ENCODE assay signal across 28 mouse cellular contexts in the genomic region with DNA sequence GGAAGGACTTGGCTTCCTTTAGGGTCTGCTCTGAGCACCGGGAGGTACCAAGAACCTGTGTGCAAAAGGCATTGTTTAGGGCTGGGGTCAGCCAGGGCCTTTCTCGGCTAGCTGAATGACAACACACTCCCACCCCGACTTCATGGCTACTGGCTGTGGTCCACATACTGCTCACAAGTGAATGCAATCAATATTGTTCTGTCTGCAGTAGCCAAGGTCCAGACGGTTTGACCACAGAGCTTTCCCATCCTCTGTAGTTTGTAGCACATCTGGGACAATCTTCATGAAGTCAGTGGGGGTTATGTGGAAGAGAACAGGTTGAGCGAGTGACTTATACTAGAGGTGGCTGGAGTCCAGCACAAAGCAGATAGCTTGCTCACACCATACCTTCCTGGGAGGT. TPM values are rescaled to one million over a fixed set of nuclear protein-coding genes. Genes with fewer than 3 reads are reported as not detected.
DNase-seq lines count a peak whose midpoint lies in the region; ATAC-seq lines count a peak whose summit lies in the region.
"Had no signal": no experiment of that assay in that cellular context is flagged by ENCODE, and none has a peak within 500 bp of the region (broad histone marks: within the 10 kb centered on the region; RNA-seq: fewer than 3 reads in every experiment).

No protein-coding gene starts in this region.

- no peak for ATAC-seq in liver, embryonic 13.5 days (ENCODE audit: low read depth)
- no peak for ATAC-seq in liver, embryonic 11.5 days (replicated peaks; ENCODE audit: low FRiP score)
- ATAC-seq in neural tube, embryonic 15.5 days (ENCODE audit: low FRiP score), result no peak
- peak; percentile 14; the same call in 1 of the 2 replicates for ATAC-seq in liver, embryonic 16.5 days (ENCODE audit: low read depth)
- ATAC-seq: CD4-positive, CD25-positive, alpha-beta regulatory T cell, adult 4 months; forebrain, embryonic 15.5 days had no signal

- H3K4me3 ChIP-seq in liver, embryonic 13.5 days (replicated peaks), result no peak overlapping the region
- no peak overlapping the region for H3K4me3 ChIP-seq in liver, embryonic 11.5 days (ENCODE audit: low read depth, low read length)
- no peak overlapping the region for H3K4me3 ChIP-seq in neural tube, embryonic 15.5 days (replicated peaks)
- peak overlapping the region; percentile 37 for H3K4me3 ChIP-seq in liver, embryonic 16.5 days (ENCODE audit: low read depth, low read length)
- H3K4me3 ChIP-seq: embryonic facial prominence, embryonic 12.5 days; embryonic facial prominence, embryonic 15.5 days; forebrain, embryonic 12.5 days; forebrain, embryonic 15.5 days; heart, adult 2 months; hindbrain, embryonic 12.5 days; hindbrain, embryonic 15.5 days had no signal

- WGBS in liver, embryonic 13.5 days (ENCODE audit: insufficient replicate concordance), result 52% methylated on average over 5 of the region's 5 CpGs
- 66% methylated on average over 5 of the region's 5 CpGs for WGBS in liver, embryonic 11.5 days
- whole genome bisulfite sequencing in neural tube, embryonic 15.5 days, result 71% methylated on average over 5 of the region's 5 CpGs
- 41% methylated on average over 5 of the region's 5 CpGs for WGBS in liver, embryonic 16.5 days (ENCODE audit: insufficient replicate concordance)

- intact Hi-C loops in left cerebral cortex, postnatal 25 days (cut with DNase I), result loop anchor here (5.0 kb wide), 2 partner anchors 165 to 290 kb away; no protein-coding TSS in a partner anchor

- peak overlapping the region; percentile 43 for H3K4me2 ChIP-seq in liver, embryonic 13.5 days
- H3K4me2 ChIP-seq in liver, embryonic 11.5 days, result no peak overlapping the region
- no peak overlapping the region for H3K4me2 ChIP-seq in neural tube, embryonic 15.5 days
- H3K4me2 ChIP-seq in liver, embryonic 16.5 days (ENCODE audit: low read depth, low read length), result peak overlapping the region; percentile 42
- H3K4me2 ChIP-seq: embryonic facial prominence, embryonic 12.5 days; embryonic facial prominence, embryonic 15.5 days; forebrain, embryonic 12.5 days; forebrain, embryonic 15.5 days; heart, embryonic 11.5 days; hindbrain, embryonic 12.5 days; hindbrain, embryonic 15.5 days had no signal

- 0 out of 2 replicates have a peak, but pooled peaks cover 8% of the 10 kb centered on the region for H3K4me1 ChIP-seq in liver, embryonic 13.5 days (replicated peaks)
- H3K4me1 ChIP-seq in liver, embryonic 11.5 days (replicated peaks; ENCODE audit: control insufficient read depth, insufficient read depth, low read length), result 0 out of 2 replicates have a peak, but pooled peaks cover 2% of the 10 kb centered on the region
- no peaks in the 10 kb centered on the region for H3K4me1 ChIP-seq in neural tube, embryonic 15.5 days
- H3K4me1 ChIP-seq in liver, embryonic 16.5 days (ENCODE audit: control insufficient read depth, low read depth, low read length), result no peaks in the 10 kb centered on the region; the same call in none of the 2 replicates
- H3K4me1 ChIP-seq: embryonic facial prominence, embryonic 12.5 days; embryonic facial prominence, embryonic 15.5 days; forebrain, embryonic 12.5 days; forebrain, embryonic 15.5 days; hindbrain, embryonic 15.5 days had no signal

- no peaks in the 10 kb centered on the region for H3K9me3 ChIP-seq in liver, embryonic 13.5 days (replicated peaks)
- H3K9me3 ChIP-seq in liver, embryonic 11.5 days (ENCODE audit: control insufficient read depth, low read length), result no peaks in the 10 kb centered on the region
- no peaks in the 10 kb centered on the region for H3K9me3 ChIP-seq in neural tube, embryonic 15.5 days (replicated peaks)
- no peaks in the 10 kb centered on the region for H3K9me3 ChIP-seq in liver, embryonic 16.5 days (replicated peaks; ENCODE audit: control insufficient read depth, low read length)
- H3K9me3 ChIP-seq: embryonic facial prominence, embryonic 12.5 days; embryonic facial prominence, embryonic 15.5 days; forebrain, embryonic 12.5 days; forebrain, embryonic 15.5 days; hindbrain, embryonic 12.5 days; hindbrain, embryonic 15.5 days had no signal

- no peak for DNase-seq in liver, embryonic 13.5 days
- DNase-seq in liver, embryonic 11.5 days (ENCODE audit: low spot score), result no peak
- DNase-seq in neural tube, embryonic 10.5 days (ENCODE audit: extremely low spot score, low spot score), result peak; percentile 10
- DNase-seq in left cerebral cortex, postnatal 25 days (ENCODE audit: low spot score in 2 of 2), result no peak
- DNase-seq: adrenal gland, adult 2 months; adrenal gland, postnatal 14 days; cerebellum, adult 11 months; cerebellum, adult 2 months; cerebellum, adult 9-11 months; cerebellum, postnatal 25 days; gastrocnemius, postnatal 25 days; heart, adult 2 months had no signal

- no peaks in the 10 kb centered on the region for H3K27me3 ChIP-seq in liver, embryonic 13.5 days
- H3K27me3 ChIP-seq in liver, embryonic 11.5 days (replicated peaks; ENCODE audit: control insufficient read depth, insufficient read depth, low read length), result no peaks in the 10 kb centered on the region
- H3K27me3 ChIP-seq in neural tube, embryonic 15.5 days (replicated peaks), result no peaks in the 10 kb centered on the region
- no peaks in the 10 kb centered on the region for H3K27me3 ChIP-seq in liver, embryonic 16.5 days (ENCODE audit: control insufficient read depth, insufficient read depth, low read depth, low read length)
- H3K27me3 ChIP-seq: embryonic facial prominence, embryonic 12.5 days; forebrain, embryonic 12.5 days; forebrain, embryonic 15.5 days; hindbrain, embryonic 12.5 days; hindbrain, embryonic 15.5 days had no signal

- no peak overlapping the region for H3K9ac ChIP-seq in liver, embryonic 13.5 days
- H3K9ac ChIP-seq in liver, embryonic 11.5 days (ENCODE audit: low read depth, low read length), result no peak overlapping the region
- no peak overlapping the region for H3K9ac ChIP-seq in neural tube, embryonic 15.5 days (replicated peaks)
- H3K9ac ChIP-seq in liver, embryonic 16.5 days (ENCODE audit: low read depth, low read length), result peak overlapping the region; percentile 42
- H3K9ac ChIP-seq: embryonic facial prominence, embryonic 12.5 days; embryonic facial prominence, embryonic 15.5 days; forebrain, embryonic 12.5 days; forebrain, embryonic 15.5 days; hindbrain, embryonic 12.5 days; hindbrain, embryonic 15.5 days had no signal

- H3K27ac ChIP-seq in liver, embryonic 13.5 days, result peak overlapping the region; percentile 71; the same call in 1 of the 2 replicates
- H3K27ac ChIP-seq in liver, embryonic 11.5 days (ENCODE audit: low read depth, low read length), result no peak overlapping the region
- H3K27ac ChIP-seq in neural tube, embryonic 15.5 days (replicated peaks), result no peak overlapping the region
- peak overlapping the region; percentile 62 for H3K27ac ChIP-seq in liver, embryonic 16.5 days (ENCODE audit: low read length)
- H3K27ac ChIP-seq: embryonic facial prominence, embryonic 12.5 days; embryonic facial prominence, embryonic 15.5 days; forebrain, embryonic 12.5 days; forebrain, embryonic 15.5 days; heart, adult 2 months; hindbrain, embryonic 12.5 days; hindbrain, embryonic 15.5 days had no signal

- no peaks in the 10 kb centered on the region for H3K36me3 ChIP-seq in liver, embryonic 13.5 days
- no peaks in the 10 kb centered on the region for H3K36me3 ChIP-seq in liver, embryonic 11.5 days (ENCODE audit: control insufficient read depth, insufficient read depth, low read length)
- no peaks in the 10 kb centered on the region for H3K36me3 ChIP-seq in neural tube, embryonic 15.5 days
- no peaks in the 10 kb centered on the region for H3K36me3 ChIP-seq in liver, embryonic 16.5 days (ENCODE audit: control insufficient read depth, insufficient read depth)
- H3K36me3 ChIP-seq: embryonic facial prominence, embryonic 12.5 days; embryonic facial prominence, embryonic 15.5 days; forebrain, embryonic 12.5 days; forebrain, embryonic 15.5 days; hindbrain, embryonic 12.5 days; hindbrain, embryonic 15.5 days had no signal

RNA-seq across cellular contexts. Expression of gene Acox2, which starts 2.3 kb away (rescaled TPM):
- 9.8 and 12.1 TPM in 2 replicates for polyA plus RNA-seq in liver, embryonic 13.5 days (2015; fragmentation: Nextera tagmentation; extraction: Ambion mirVana)
- 1.0 and 1.2 TPM in 2 replicates for polyA plus RNA-seq in liver, embryonic 11.5 days (2014; fragmentation: Nextera tagmentation; extraction: Ambion mirVana)
- 0.22 TPM in 1 of 2 replicates, not detected in the other for polyA plus RNA-seq in neural tube, embryonic 15.5 days (2015; fragmentation: Nextera tagmentation; extraction: Ambion mirVana)
- polyA plus RNA-seq in liver, embryonic 16.5 days (2015; fragmentation: Nextera tagmentation; extraction: Ambion mirVana), result 63.5 and 74.1 TPM in 2 replicates
- not detected for total RNA-seq in left cerebral cortex, postnatal 25 days (2021)
- total RNA-seq: common myeloid progenitor, adult 5-6 weeks; hematopoietic stem cell, adult 5-6 weeks; MEL had no signal
- polyA plus RNA-seq: C2C12; CD4-positive, CD25-positive, alpha-beta regulatory T cell, adult 4 months; embryonic facial prominence, embryonic 12.5 days; forebrain, embryonic 12.5 days; forebrain, embryonic 15.5 days; heart, embryonic 14.5 days; heart, postnatal 0 days had no signal

RNA-seq across cellular contexts. Expression of gene Kctd6, which starts 42.9 kb away (rescaled TPM):
- polyA plus RNA-seq in liver, embryonic 13.5 days (2015; fragmentation: Nextera tagmentation; extraction: Ambion mirVana), result 3.8 and 4.9 TPM in 2 replicates
- 9.0 and 10.6 TPM in 2 replicates for polyA plus RNA-seq in liver, embryonic 11.5 days (2014; fragmentation: Nextera tagmentation; extraction: Ambion mirVana)
- 15.1 and 22.5 TPM in 2 replicates for polyA plus RNA-seq in neural tube, embryonic 15.5 days (2015; fragmentation: Nextera tagmentation; extraction: Ambion mirVana)
- 1.2 TPM in 2 replicates for polyA plus RNA-seq in liver, embryonic 16.5 days (2015; fragmentation: Nextera tagmentation; extraction: Ambion mirVana)
- 10 to 100 TPM; 40.5 to 43.5 TPM for total RNA-seq in left cerebral cortex, postnatal 25 days (2021)

Comparison
In these comparisons a context has a peak if more than half of its experiments do, and no peak if none do; other contexts are left out.
1. H3K27ac ChIP-seq: peak in liver, embryonic 13.5 days (single experiment) and liver, embryonic 16.5 days (single experiment); none in liver, embryonic 11.5 days (single experiment) and neural tube, embryonic 15.5 days (single experiment).
2. H3K4me2 ChIP-seq: peak in liver, embryonic 13.5 days (single experiment) and liver, embryonic 16.5 days (single experiment); none in liver, embryonic 11.5 days (single experiment) and neural tube, embryonic 15.5 days (single experiment).